Mouse (Mus musculus) mouse embryonic stem cell (cell line): ENCODE results near the gene Wwox.

ENCODE experiments used
- in situ Hi-C, 2 experiments: fragments of 300-500 bp; cut with MboI; formaldehyde crosslinking; loops; 1 replicate in 1 of 2; 3 replicates in 1 of 2; pipeline ENCODE4 v1.14.3; 2019 to 2020; ENCODE audit warnings: low sequenced_read_pairs in 2 of 2, low pct_unique_long_range_greater_than_20kb in 1 of 2, mixed read lengths in 1 of 2; ENCODE audit not compliant: unreplicated experiment in 1 of 2

Wwox gene

GRCm38 (mm10) chr8:115114498-115114897, 675.0 kb downstream of the Wwox start:
- in situ Hi-C loops = no loop called here

DNA sequence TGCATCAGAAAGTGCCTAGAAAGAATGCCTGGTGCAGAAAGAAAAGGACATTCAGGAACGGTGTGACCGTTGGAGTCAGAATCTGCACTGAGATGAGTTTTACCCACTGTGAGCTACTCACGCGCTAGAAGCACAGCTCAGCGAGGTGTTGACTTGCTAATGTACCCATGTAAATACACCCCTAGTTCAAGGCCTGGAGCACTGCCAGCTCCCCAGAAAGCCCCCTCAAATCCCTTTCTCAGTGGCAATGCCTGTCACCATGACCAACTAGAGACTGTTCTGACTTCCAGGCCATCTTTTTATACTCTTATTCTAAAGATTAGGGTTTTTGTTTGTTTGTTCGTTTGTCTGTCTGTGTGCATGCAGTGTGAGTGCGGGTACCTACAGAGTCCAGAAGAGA, 686.6 kb downstream of the Wwox start:
- in situ Hi-C loops = loop anchor here in 1 of 2 experiments (25.0 kb wide), 1 partner anchor 586 kb away; the partner anchor contains the start of gene Maf

DNA sequence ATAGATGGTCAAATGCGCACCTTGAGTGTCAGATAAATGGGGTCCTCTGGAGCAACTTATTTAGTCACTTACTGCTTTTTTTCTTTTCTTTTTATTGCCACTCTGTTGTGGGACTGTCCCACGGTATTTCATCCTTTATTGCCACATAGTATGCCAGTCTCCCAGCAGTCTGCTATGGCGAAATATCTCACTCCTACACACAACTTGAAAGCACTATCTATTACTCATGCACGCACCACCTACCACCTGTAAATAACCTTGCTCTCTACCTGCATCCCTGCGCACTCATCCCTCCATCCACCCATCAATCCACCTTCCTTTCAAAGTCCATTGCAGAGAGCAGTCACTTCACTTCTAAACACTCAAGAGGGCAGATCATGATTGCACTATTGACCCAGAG, 687.2 kb downstream of the Wwox start:
- in situ Hi-C loops = loop anchor here in 1 of 2 experiments (25.0 kb wide), 1 partner anchor 586 kb away; the partner anchor contains the start of gene Maf

- in situ Hi-C loops = loop anchor here in 1 of 2 experiments (25.0 kb wide), 1 partner anchor 583 kb away; the partner anchor contains the start of gene Maf
Observed at GRCm38 (mm10) chr8:115129307-115129706, 689.9 kb downstream of the Wwox start.

GRCm38 (mm10) chr8:115133119-115133518, 693.7 kb downstream of the Wwox start:
- in situ Hi-C loops = loop anchor here in 1 of 2 experiments (25.0 kb wide), 1 partner anchor 579 kb away; the partner anchor contains the start of gene Maf

- in situ Hi-C loops = loop anchor here in 1 of 2 experiments (25.0 kb wide), 1 partner anchor 579 kb away; the partner anchor contains the start of gene Maf
Observed at GRCm38 (mm10) chr8:115133711-115134218, 694.3 kb downstream of the Wwox start.

DNA sequence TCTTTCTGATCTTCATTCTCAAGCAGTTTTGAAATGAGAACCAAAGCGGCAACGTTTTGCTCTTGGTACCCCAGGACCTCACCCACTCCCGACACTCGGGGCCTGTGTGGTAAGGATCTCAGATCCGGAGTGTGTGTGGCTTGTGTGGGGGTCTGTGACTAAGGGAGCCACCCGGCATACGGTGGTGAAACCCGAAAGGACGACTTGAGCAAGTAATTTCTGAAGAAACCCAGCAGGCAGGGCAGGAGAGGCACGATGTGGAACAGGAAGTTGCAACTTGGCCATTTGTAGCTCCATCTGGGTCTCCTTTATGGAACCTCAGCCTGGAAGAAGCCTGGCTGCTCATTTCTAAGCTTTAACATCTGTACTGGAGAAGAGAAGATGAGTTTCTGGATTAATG, 697.4 kb downstream of the Wwox start:
- in situ Hi-C loops = loop anchor here in 1 of 2 experiments (25.0 kb wide), 1 partner anchor 575 kb away; the partner anchor contains the start of gene Maf

- in situ Hi-C loops = loop anchor here in 1 of 2 experiments (25.0 kb wide), 1 partner anchor 571 kb away; the partner anchor contains the start of gene Maf
Observed at GRCm38 (mm10) chr8:115141614-115142013, 702.2 kb downstream of the Wwox start.

GRCm38 (mm10) chr8:115143530-115144320, 704.3 kb downstream of the Wwox start:
- in situ Hi-C loops = loop anchor here in 1 of 2 experiments (25.0 kb wide), 1 partner anchor 569 kb away; the partner anchor contains the start of gene Maf

DNA sequence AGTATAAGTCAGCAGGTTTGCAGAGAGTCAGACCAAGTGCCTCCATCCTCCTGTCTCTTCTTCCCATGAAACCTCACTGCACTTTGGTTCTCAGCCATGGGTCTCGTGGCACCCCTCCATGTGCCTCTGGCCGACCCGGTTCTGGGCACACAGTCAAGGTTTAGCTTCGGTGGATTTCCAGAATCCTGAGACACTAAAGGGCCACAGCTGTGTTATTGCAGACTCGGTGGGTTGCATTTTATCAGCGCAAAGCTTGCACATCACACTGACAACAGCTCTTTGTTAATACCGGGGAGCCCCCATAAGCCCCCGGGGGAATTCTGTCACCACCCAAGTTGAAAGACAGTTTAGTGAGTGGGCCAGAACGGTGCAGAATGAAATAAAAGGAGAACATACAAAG, 707.6 kb downstream of the Wwox start:
- in situ Hi-C loops = loop anchor here in 1 of 2 experiments (25.0 kb wide), 1 partner anchor 565 kb away; the partner anchor contains the start of gene Maf

- in situ Hi-C loops = no loop called here
Observed at GRCm38 (mm10) chr8:115150446-115151109, 711.1 kb downstream of the Wwox start.

DNA sequence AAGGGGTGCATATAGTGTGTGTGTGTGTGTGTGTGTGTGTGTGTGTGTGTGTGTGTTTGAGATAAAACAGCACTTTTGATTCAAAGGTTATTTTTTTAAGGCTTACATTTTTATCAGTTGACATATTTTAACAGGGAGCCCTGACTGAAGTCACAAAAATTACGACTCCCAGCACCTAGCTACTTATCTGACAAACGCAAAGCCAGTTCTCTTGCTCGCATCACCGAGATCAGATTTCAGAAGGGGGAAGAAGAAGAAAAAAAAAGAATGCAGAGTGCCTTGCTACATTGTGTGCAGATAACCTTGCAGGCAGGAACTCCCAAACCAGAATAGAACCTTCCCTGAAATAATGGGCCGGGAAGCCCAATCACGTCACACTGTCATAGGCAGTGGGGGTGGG, 712.0 kb downstream of the Wwox start:
- in situ Hi-C loops = no loop called here

- in situ Hi-C loops = no loop called here
Observed at GRCm38 (mm10) chr8:115154096-115154495, 714.6 kb downstream of the Wwox start.

- in situ Hi-C loops = no loop called here
Observed at GRCm38 (mm10) chr8:115156142-115156541, 716.7 kb downstream of the Wwox start.

DNA sequence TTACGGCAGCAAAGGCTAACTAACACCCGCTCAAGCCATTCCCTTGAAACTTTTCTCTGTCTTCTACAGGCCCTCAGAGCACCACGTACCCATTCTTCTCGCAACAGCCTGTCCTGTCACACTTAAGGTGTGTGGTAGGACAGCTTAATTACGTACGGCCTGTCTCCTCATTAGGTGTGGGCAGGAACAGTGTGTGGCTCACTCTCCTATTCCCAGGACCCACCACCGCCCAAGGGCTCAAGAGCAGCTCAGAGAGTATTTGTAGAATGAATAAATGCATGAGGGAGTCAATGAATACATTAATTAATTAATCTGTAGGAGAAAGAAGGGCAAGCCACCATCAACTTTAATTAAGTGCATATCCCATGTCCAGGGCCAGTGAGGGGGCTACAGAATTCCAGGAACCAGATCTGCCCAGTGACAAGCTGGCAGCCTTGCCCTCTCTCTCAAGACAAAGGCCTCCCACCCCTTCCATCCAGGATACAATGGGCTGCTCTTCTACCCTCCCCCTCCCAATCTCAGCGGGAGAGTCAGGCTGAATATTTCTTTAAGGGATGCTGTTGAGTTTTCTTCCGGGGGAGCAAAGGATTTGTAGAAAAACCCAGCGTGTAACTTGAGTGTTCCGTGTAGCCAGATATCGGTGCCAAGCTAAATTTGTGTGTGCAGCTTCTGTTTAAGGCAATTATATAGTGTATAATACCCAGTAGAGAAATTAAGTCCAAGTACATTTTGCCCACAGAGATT, 718.7 kb downstream of the Wwox start:
- in situ Hi-C loops = no loop called here

DNA sequence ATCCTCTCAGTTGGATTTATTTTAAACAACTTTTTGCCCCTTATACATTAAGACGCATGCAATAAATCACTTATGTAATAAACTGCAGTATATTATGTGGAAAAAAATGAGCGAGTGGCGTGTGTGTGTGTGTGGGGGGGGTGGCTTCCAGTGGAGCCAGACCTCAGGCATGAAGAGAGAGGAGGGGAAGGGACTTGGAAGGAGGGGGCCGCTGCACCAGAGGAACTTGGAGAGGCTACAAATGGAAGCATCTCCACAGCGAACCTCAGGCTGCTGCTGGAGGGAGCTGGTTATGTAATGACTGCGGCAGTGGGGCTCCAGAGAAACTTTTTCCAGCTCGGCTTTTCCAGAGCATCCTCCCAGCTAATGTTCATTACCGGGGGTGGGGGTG, 719.3 kb downstream of the Wwox start:
- in situ Hi-C loops = no loop called here

DNA sequence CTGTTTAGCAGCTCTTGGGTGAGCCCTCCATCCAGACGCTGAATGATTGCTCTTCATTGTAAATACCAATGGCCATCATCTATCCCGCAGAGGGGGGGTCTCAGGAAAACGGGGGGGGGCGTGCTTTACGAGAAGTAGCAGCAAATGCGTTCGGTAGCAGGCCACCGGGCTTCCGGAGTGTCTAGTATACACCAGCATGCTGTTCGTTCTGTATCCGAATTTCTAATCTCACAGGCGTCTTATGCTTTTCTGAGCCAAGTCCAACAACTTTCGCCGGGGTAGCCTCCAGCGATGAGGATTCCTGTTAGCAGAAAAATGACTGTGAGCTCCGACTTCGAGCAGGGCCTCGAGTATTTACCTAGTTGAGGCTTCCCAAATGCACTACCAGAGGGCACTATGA, 719.8 kb downstream of the Wwox start:
- in situ Hi-C loops = no loop called here

DNA sequence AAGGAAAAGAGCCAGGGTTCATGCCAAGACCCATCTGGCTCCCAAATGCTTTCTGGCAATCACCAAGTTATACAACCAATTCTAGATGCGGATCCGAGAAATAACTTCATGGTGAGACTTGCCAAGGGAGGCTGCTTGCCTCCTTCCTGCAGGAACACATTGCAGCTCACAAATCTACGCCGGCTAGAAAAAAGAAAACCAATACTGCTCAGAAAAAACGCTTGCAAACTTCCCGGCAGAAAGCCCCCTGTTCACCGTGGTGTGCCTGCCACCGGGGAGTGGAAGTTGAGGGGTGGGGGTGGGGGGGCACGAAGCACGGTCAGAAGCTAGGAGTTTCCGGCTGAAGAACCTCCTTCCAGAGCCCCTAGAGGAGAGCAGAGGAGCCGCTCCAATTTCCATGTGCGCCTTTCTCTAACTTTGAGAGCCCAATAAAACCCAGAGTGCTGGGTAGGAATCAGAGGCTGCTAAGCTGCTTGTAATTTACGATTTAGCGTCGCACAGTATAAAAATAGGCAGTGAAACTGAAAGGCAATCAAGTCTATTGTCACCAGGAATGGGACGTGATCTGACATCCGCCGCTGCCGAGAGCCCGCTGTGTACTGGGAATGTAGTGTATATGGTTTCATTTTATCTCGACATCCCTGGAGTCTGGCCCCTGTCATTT, 720.4 kb downstream of the Wwox start:
- in situ Hi-C loops = no loop called here
